Mouse (Mus musculus) hindbrain, embryonic 16.5 days (tissue): ENCODE results near the gene Rtkn2. TPM values are rescaled to one million over a fixed set of nuclear protein-coding genes. Genes with fewer than 3 reads are reported as not detected.

Experiments used
- ATAC-seq: fragments of 200-750 bp; cut with Nextera tagmentation; 2 replicates; pipeline ENCODE4 v1.8.0; 2017; ENCODE audit warnings: moderate TSS enrichment, moderate library complexity
- H3K27ac ChIP-seq: fragments of 300-500 bp; sonication (generic); 2 replicates; pipeline ENCODE4 v1.5.1; 2014; ENCODE audit warnings: low read depth, mild to moderate bottlenecking, control low read depth, low read length, moderate library complexity
- H3K27me3 ChIP-seq: fragments of 300-500 bp; sonication (generic); replicated peaks from 2 replicates; pipeline ENCODE4 v1.6.1; 2014; ENCODE audit warnings: low read length; ENCODE audit not compliant: control insufficient read depth, insufficient read depth
- H3K36me3 ChIP-seq: fragments of 300-500 bp; sonication (generic); 2 replicates; pipeline ENCODE4 v1.6.1; 2014; ENCODE audit warnings: mild to moderate bottlenecking, low read length, moderate library complexity, mixed read lengths; ENCODE audit not compliant: control insufficient read depth, insufficient read depth
- H3K4me1 ChIP-seq: fragments of 300-500 bp; sonication (generic); 2 replicates; pipeline ENCODE4 v1.6.1; 2014; ENCODE audit warnings: low read depth, low read length; ENCODE audit not compliant: control insufficient read depth, insufficient read depth
- H3K4me2 ChIP-seq: fragments of 300-500 bp; sonication (generic); 2 replicates; pipeline ENCODE4 v1.6.1; 2014; ENCODE audit warnings: mild to moderate bottlenecking, low read length, control low read depth, moderate library complexity
- H3K4me3 ChIP-seq: fragments of 300-500 bp; sonication (generic); 2 replicates; pipeline ENCODE4 v1.5.1; 2014; ENCODE audit warnings: mild to moderate bottlenecking, low read length, control low read depth, moderate library complexity
- H3K9ac ChIP-seq: fragments of 300-500 bp; sonication (generic); 2 replicates; pipeline ENCODE4 v1.6.1; 2014; ENCODE audit warnings: low read depth, mild to moderate bottlenecking, control low read depth, low read length, moderate library complexity
- H3K9me3 ChIP-seq: fragments of 300-500 bp; sonication (generic); 2 replicates; pipeline ENCODE4 v1.6.1; 2014; ENCODE audit warnings: mild to moderate bottlenecking, low read length, moderate library complexity; ENCODE audit not compliant: control insufficient read depth
- WGBS: fragments of 180-500 bp; shearing (Covaris S2); extraction: QIAGEN DNeasy Blood & Tissue Kit; methylation state at CpG from one replicate; pipeline ENCODE4 v1.1.7; 2014; 5-methylcytosine and 5-hydroxymethylcytosine counted together
- polyA plus RNA-seq: library from polyadenylated mRNA; unstranded; fragments of >200 nt; fragmentation: Nextera tagmentation; extraction: Ambion mirVana; gene quantifications from 2 replicates; pipeline ENCODE4 v1.2.1, GENCODE M21; 2015

The Rtkn2 gene
- polyA plus RNA-seq, 1 experiment from 2014 or later: 4.4 TPM

DNA sequence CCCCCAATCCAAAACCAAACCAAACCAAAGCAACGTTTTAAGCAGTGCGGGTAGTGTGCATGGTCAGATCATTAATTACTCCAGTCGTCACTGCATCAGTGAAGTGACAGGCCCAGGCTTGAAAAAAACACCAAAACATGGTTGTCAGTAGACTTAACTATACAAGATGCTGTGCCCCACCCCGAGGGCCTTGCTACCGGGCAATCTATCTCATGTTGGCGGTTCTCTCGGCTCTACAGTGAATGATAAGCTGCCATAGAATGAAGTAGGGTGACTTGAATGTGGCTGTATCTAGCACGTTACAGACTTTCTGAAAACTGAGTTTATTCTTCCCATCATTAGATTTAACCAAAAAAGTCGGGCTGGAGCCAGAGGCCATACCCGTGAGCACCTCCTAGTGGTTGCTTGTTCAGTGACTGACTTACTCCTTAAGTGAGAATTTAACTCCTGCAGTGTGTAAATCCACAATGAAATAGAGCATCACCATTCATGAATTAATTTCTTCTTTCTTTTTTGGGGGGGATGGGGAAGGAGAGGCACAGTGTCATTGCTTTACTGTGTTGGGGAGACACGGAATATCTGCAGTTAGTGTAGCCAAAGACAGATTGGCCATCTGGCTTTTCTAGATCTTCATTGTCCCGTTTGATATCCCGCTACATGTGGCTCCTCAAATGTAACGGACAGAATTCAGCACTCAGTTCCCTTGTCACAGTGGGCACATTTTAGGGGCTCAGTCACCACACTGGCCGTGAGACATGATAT is 110.2 kb downstream of the Rtkn2 start:
- ATAC-seq: no peak
- Histone ChIP-seq H3K27me3 (no peaks in the 10 kb centered on the region), H3K4me2 (no peak overlapping the region), H3K9me3 (no peaks in the 10 kb centered on the region), H3K9ac (no peak overlapping the region), H3K4me1 (no peaks in the 10 kb centered on the region), H3K27ac (no peak overlapping the region), H3K4me3 (no peak overlapping the region), H3K36me3 (no peaks in the 10 kb centered on the region)
- WGBS: 64% methylated on average over 15 of the region's 15 CpGs

DNA sequence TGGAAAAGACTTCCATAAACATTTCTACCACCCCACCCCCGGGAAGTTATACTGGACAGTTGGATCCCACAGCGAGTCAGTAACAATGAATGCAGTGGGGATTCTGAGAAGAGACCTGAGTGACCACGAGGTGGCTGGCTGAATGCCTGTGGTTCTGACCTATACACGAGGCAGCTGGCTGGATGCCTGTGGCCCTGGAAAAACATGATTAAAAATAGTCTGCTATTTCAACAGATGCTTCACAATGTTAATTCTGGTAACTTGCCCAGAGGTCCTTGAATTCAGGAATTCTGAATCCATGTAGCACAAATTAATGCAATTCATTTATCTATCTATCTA is 110.8 kb downstream of the Rtkn2 start:
- WGBS: 55% methylated on average over 4 of the region's 4 CpGs
- no peak for ATAC-seq
- Histone ChIP-seq H3K9me3 (no peaks in the 10 kb centered on the region), H3K36me3 (no peaks in the 10 kb centered on the region), H3K27me3 (no peaks in the 10 kb centered on the region), H3K27ac (no peak overlapping the region), H3K4me3 (no peak overlapping the region), H3K4me1 (no peaks in the 10 kb centered on the region), H3K4me2 (no peak overlapping the region), H3K9ac (no peak overlapping the region)

DNA sequence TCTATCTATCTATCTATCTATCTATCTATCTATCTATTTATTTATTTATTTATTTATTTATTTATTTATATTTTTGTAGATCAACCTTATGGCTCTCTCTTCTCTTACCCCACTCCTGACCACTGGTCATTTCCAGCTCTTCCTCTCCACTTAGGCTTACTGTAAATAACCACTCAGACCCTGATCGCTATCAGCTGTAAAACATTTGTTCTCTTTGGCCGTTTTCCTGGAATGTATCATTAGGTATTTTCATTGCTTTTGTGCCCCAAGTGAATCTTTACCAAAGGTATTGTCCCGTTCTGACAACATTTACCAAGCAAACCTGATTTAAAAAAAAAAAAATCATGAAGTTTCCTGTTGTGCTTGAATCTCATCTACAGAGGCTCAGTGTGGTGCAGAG is 111.2 kb downstream of the Rtkn2 start:
- ATAC-seq: no peak
- Histone ChIP-seq H3K4me2 (no peak overlapping the region), H3K4me1 (no peaks in the 10 kb centered on the region), H3K9me3 (no peaks in the 10 kb centered on the region), H3K4me3 (no peak overlapping the region), H3K27ac (no peak overlapping the region), H3K27me3 (no peaks in the 10 kb centered on the region), H3K36me3 (no peaks in the 10 kb centered on the region), H3K9ac (no peak overlapping the region)
- WGBS: 71% methylated on average over 3 of the region's 3 CpGs

DNA sequence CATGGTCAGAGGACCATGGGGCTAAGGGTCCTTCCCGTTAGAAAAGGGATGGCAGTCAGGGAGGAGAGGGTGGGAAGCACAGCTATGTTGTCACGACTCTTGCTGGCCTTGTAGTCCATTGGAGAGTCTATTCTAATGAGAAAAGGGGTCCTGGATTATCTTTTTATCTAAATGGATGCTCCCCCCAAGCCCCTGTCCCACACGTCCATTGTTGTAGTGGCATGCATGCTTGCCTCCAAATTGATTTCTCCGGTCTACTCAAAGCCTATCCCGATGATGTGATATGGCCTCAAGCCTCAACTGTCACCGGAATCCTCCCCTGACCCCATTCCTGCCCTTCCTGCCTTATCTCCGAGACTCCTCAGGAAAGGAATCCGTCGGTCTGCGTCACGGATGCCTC is 111.6 kb downstream of the Rtkn2 start:
- WGBS: 82% methylated on average over 11 of the region's 11 CpGs
- Histone ChIP-seq H3K4me2 (no peak overlapping the region), H3K9ac (no peak overlapping the region), H3K4me1 (no peaks in the 10 kb centered on the region), H3K27ac (no peak overlapping the region), H3K4me3 (no peak overlapping the region), H3K27me3 (no peaks in the 10 kb centered on the region), H3K36me3 (0 out of 2 replicates have a peak, but pooled peaks cover under 1% of the 10 kb centered on the region), H3K9me3 (no peaks in the 10 kb centered on the region)
- ATAC-seq: no peak

DNA sequence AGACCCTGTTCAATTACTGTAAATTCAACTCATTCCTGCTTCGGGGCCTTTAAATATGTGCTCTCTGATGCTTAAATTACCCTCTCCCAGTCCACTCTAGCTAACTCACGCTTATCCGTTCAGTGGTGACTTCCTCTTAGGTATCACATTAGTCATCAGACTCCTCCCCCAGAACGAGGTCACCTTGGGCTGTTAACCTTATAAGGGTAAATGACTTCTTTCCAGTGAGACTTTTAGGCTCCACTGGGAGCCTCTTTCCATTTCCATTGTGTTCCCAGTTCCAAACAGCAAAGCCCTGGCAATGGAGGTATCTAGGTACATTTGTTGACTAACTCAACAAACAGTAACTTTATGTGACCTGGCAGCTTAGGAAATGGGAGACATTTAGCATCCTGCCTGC is 112.5 kb downstream of the Rtkn2 start:
- 89% methylated on average over 4 of the region's 4 CpGs for WGBS
- Histone ChIP-seq H3K27ac (no peak overlapping the region), H3K9ac (no peak overlapping the region), H3K9me3 (no peaks in the 10 kb centered on the region), H3K4me2 (no peak overlapping the region), H3K36me3 (0 out of 2 replicates have a peak, but pooled peaks cover 4% of the 10 kb centered on the region), H3K27me3 (no peaks in the 10 kb centered on the region), H3K4me1 (no peaks in the 10 kb centered on the region), H3K4me3 (no peak overlapping the region)
- ATAC-seq: no peak

DNA sequence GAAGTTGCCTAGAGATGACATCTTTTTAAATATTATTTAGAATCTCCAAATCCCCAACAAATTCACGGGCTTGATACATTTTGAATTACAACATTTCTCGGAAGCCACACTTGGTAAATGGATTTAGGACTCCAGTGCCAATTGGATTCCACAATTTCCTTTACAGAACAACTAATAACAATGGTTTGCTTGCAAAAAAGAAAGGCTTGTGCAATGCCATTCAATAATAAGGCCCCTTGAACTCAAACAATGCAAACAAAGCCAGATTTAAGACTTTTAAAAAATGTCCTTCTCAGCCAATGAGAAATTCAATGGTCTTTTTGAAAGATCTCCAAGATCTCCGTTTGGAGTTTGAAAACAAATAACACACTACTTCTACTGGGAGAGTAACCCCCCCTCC is 114.1 kb downstream of the Rtkn2 start:
- Histone ChIP-seq H3K9ac (no peak overlapping the region), H3K9me3 (no peaks in the 10 kb centered on the region), H3K36me3 (peaks cover 19% of the 10 kb centered on the region), H3K4me2 (no peak overlapping the region), H3K4me1 (no peaks in the 10 kb centered on the region), H3K4me3 (no peak overlapping the region), H3K27me3 (no peaks in the 10 kb centered on the region), H3K27ac (no peak overlapping the region)
- ATAC-seq: no peak
- WGBS: 69% methylated on average over 3 of the region's 3 CpGs

DNA sequence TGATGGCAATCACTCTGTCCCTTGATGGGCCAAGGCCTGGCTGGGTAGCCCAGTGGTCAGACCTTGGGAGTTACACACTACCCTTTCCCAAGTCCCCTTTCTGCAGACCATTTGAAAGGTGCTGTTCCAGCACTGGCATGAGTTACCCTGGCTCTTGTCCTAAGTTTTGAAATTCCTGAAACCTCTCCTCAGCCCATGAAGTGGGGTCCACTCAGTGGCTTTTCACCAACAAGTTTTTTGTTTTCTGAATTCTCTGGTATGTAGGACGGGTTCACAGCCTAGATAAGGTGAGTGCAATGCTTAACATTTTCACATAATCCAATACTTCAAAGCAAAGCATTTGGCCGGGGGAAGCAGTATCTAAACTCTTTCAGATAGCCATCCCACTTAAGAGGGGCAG is 115.8 kb downstream of the Rtkn2 start:
- no peaks in the 10 kb centered on the region for H3K27me3 ChIP-seq
- peaks cover 19% of the 10 kb centered on the region for H3K36me3 ChIP-seq
- H3K9ac ChIP-seq: no peak overlapping the region
- H3K4me3 ChIP-seq: no peak overlapping the region
- no peaks in the 10 kb centered on the region for H3K9me3 ChIP-seq
- H3K4me1 ChIP-seq: no peaks in the 10 kb centered on the region
- ATAC-seq: no peak
- WGBS: 96% methylated on average over 2 of the region's 2 CpGs
- no peak overlapping the region for H3K27ac ChIP-seq
- H3K4me2 ChIP-seq: no peak overlapping the region

DNA sequence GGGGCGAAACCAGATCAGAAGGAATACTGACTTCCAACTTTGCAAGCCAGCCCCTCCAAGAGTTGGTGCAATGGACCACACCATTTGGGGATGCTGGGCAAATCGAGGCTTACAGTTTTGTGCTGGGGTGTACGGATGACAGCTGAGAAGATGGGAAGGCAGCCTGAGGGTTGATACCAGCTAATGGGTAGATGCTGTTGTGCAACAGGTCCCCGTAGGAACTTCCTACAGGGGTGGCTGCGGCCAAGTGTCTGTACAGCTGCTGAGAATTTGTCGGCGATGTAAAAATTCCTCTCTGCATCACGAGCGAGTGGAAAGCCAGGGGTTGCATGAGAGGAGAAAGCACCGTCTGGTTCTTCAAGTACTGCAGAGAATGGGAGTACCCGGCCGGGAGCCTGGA is 117.0 kb downstream of the Rtkn2 start:
- Histone ChIP-seq H3K27me3 (no peaks in the 10 kb centered on the region), H3K4me1 (no peaks in the 10 kb centered on the region), H3K4me3 (no peak overlapping the region), H3K36me3 (peaks cover 21% of the 10 kb centered on the region), H3K27ac (no peak overlapping the region), H3K4me2 (no peak overlapping the region), H3K9ac (no peak overlapping the region), H3K9me3 (no peaks in the 10 kb centered on the region)
- 93% methylated on average over 12 of the region's 12 CpGs for WGBS
- ATAC-seq: no peak

DNA sequence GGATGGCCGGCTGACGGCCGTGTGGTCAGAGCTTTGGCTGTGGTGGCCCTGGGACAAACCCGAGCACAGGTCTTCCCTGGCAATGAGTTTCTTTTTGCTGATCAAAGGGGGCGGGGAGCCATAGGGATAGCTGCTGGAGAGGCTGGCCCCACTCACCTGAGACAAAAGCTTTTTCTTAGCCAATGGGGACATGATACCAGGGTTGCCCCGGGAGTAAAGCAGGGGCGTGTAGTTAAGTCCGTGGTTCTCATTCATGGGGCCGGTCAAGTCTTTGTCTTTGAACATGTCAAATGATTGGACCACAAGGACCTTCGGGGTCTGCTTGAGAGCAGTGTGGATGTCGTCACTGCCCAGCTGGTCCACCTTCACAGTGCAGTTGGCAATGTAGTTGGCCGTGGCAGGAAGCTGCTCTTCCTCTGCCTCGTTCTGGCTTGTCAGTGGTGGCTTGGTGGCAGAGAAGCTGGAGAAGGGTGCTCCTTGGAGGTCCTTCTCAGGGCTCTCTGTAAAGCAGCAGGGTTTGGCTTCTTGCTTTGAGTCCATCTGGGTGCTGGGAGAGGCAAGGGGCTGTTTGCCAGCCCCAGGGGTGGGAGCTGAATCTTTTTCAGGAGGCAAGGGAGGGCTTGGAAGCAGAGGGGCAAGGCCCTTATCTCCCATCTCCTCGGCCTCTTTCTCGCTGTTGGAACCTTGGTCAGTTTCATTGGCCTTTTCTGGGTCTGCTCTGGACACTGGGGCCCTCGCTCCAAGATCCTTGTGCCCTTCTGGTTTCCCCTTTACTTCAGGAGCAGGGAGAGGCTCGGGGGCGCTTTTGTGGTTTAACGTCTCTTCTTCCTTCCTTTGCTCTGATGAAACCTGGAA is 118.7 kb downstream of the Rtkn2 start:
- H3K9me3 ChIP-seq: no peaks in the 10 kb centered on the region
- no peaks in the 10 kb centered on the region for H3K27me3 ChIP-seq
- no peak overlapping the region for H3K9ac ChIP-seq
- H3K4me3 ChIP-seq: no peak overlapping the region
- no peak for ATAC-seq
- H3K36me3 ChIP-seq: peaks cover 21% of the 10 kb centered on the region
- H3K27ac ChIP-seq: no peak overlapping the region
- H3K4me2 ChIP-seq: no peak overlapping the region
- no peaks in the 10 kb centered on the region for H3K4me1 ChIP-seq
- 90% methylated on average over 19 of the region's 19 CpGs for whole genome bisulfite sequencing
